Mouse (Mus musculus) forebrain, postnatal 0 days (tissue): ENCODE results near the gene Hnrnpa0. TPM values are rescaled to one million over a fixed set of nuclear protein-coding genes. Genes with fewer than 3 reads are reported as not detected.

ENCODE experiments used
- ATAC-seq: fragments of 200-750 bp; cut with Nextera tagmentation; 2 replicates; pipeline ENCODE4 v1.8.0; 2017; ENCODE audit warnings: mild to moderate bottlenecking, moderate library complexity
- DNase-seq: peaks from one replicate; pipeline ENCODE4 v3.0.0-alpha.2; 2015
- H3K27ac ChIP-seq: fragments of 300-500 bp; sonication (generic); 2 replicates; pipeline ENCODE4 v1.5.1; 2014; ENCODE audit warnings: low read depth, mild to moderate bottlenecking, antibody characterized with exemption, low read length, moderate library complexity, mixed read lengths
- H3K27me3 ChIP-seq: fragments of 300-500 bp; sonication (generic); 2 replicates; pipeline ENCODE4 v1.6.1; 2014; ENCODE audit warnings: mild to moderate bottlenecking, low read length, mixed read lengths; ENCODE audit not compliant: insufficient read depth
- H3K36me3 ChIP-seq: fragments of 300-500 bp; sonication (generic); 2 replicates; pipeline ENCODE4 v1.6.1; 2014; ENCODE audit warnings: mild to moderate bottlenecking, moderate library complexity; ENCODE audit not compliant: insufficient read depth
- H3K4me1 ChIP-seq: fragments of 300-500 bp; sonication (generic); 2 replicates; pipeline ENCODE4 v1.6.1; 2014; ENCODE audit warnings: antibody characterized with exemption; ENCODE audit not compliant: insufficient read depth
- H3K4me2 ChIP-seq: fragments of 300-500 bp; sonication (generic); 2 replicates; pipeline ENCODE4 v1.6.1; 2014; ENCODE audit warnings: low read depth, mild to moderate bottlenecking, moderate library complexity
- H3K4me3 ChIP-seq: fragments of 300-500 bp; sonication (generic); 2 replicates; pipeline ENCODE4 v1.5.1; 2014; ENCODE audit warnings: low read depth, low read length, mixed read lengths
- H3K9ac ChIP-seq: fragments of 300-500 bp; sonication (generic); 2 replicates; pipeline ENCODE4 v1.6.1; 2014; ENCODE audit warnings: mild to moderate bottlenecking
- H3K9me3 ChIP-seq: fragments of 300-500 bp; sonication (generic); 2 replicates; pipeline ENCODE4 v1.6.1; 2016; ENCODE audit warnings: low read length
- CTCF ChIP-seq: sonication (generic); IDR thresholded peaks from 2 replicates; pipeline ENCODE4 v1.5.1; 2016; ENCODE audit warnings: antibody characterized with exemption, control low read depth, low read depth
- WGBS: fragments of 180-500 bp; shearing (Covaris S2); extraction: QIAGEN DNeasy Blood & Tissue Kit; methylation state at CpG from one replicate; pipeline ENCODE4 v1.1.7; 2014; 5-methylcytosine and 5-hydroxymethylcytosine counted together
- polyA plus RNA-seq: library from polyadenylated mRNA; unstranded; fragments of >200 nt; fragmentation: Nextera tagmentation; extraction: Ambion mirVana; gene quantifications from 2 replicates; pipeline ENCODE4 v1.2.1, GENCODE M21; 2015
- total RNA-seq: library from RNA; depleted of rRNA; stranded (reverse); fragments of >200 nt; gene quantifications from 2 replicates; pipeline ENCODE4 v1.2.3, GENCODE M21; 2014

The Hnrnpa0 gene
- total and polyA plus RNA-seq, 2 experiments from 2014 or later: 76.5 to 234 TPM

GRCm38 (mm10) chr13:58117318-58118017 is 10.9 kb downstream of the Hnrnpa0 start:
- peak; percentile 39 for DNase-seq

GRCm38 (mm10) chr13:58116801-58117200 is 11.6 kb downstream of the Hnrnpa0 start:
- H3K27me3 ChIP-seq: no peaks in the 10 kb centered on the region
- WGBS: 87% methylated on average over 2 of the region's 2 CpGs
- no peak overlapping the region for H3K9ac ChIP-seq
- DNase-seq: no peak
- H3K9me3 ChIP-seq: no peaks in the 10 kb centered on the region
- no peak overlapping the region for H3K27ac ChIP-seq
- no peak overlapping the region for H3K4me3 ChIP-seq
- no peak overlapping the region for H3K4me2 ChIP-seq
- no peak for TF ChIP-seq CTCF
- no peaks in the 10 kb centered on the region for H3K36me3 ChIP-seq
- no peak for ATAC-seq
- H3K4me1 ChIP-seq: peaks cover under 1% of the 10 kb centered on the region; the same call in 1 of the 2 replicates

More at GRCm38 (mm10) chr13:58117318-58118017, 10.9 kb downstream of the Hnrnpa0 start:
- no peaks in the 10 kb centered on the region for H3K27me3 ChIP-seq
- no peaks in the 10 kb centered on the region for H3K36me3 ChIP-seq
- no peaks in the 10 kb centered on the region for H3K4me1 ChIP-seq
- peak; percentile 62 for TF ChIP-seq CTCF
- no peak for ATAC-seq
- WGBS: 67% methylated on average over 8 of the region's 8 CpGs
- no peak overlapping the region for H3K4me2 ChIP-seq
- H3K4me3 ChIP-seq: no peak overlapping the region
- no peak overlapping the region for H3K9ac ChIP-seq
- no peak overlapping the region for H3K27ac ChIP-seq
- no peaks in the 10 kb centered on the region for H3K9me3 ChIP-seq

GRCm38 (mm10) chr13:58115227-58115626 is 13.1 kb downstream of the Hnrnpa0 start:
- no peak overlapping the region for H3K27ac ChIP-seq
- no peaks in the 10 kb centered on the region for H3K36me3 ChIP-seq
- H3K4me2 ChIP-seq: no peak overlapping the region
- no peaks in the 10 kb centered on the region for H3K9me3 ChIP-seq
- WGBS: 75% methylated on average over 13 of the region's 13 CpGs
- H3K4me1 ChIP-seq: peaks cover 3% of the 10 kb centered on the region; the same call in 1 of the 2 replicates
- DNase-seq: no peak
- no peak overlapping the region for H3K9ac ChIP-seq
- no peak overlapping the region for H3K4me3 ChIP-seq
- no peaks in the 10 kb centered on the region for H3K27me3 ChIP-seq
- TF ChIP-seq CTCF: no peak
- ATAC-seq: no peak

GRCm38 (mm10) chr13:58113061-58113900 is 15.1 kb downstream of the Hnrnpa0 start, which contains the start of gene Klhl3:
Klhl3 (minus strand) TSS chr13:58113592.
- DNase-seq: peak; percentile 84
- no peaks in the 10 kb centered on the region for H3K9me3 ChIP-seq
- TF ChIP-seq CTCF: peak; percentile 59
- WGBS: 2% methylated on average over 35 of the region's 35 CpGs
- H3K27ac ChIP-seq: peak within 1 kb of the TSS; percentile 92
- no peaks in the 10 kb centered on the region for H3K27me3 ChIP-seq
- no peaks in the 10 kb centered on the region for H3K36me3 ChIP-seq
- peak within 1 kb of the TSS; percentile 63 for H3K4me3 ChIP-seq
- peak within 1 kb of the TSS; percentile 75 for H3K9ac ChIP-seq
- peaks cover 7% of the 10 kb centered on the region for H3K4me1 ChIP-seq
- peak; percentile 90 for ATAC-seq
- H3K4me2 ChIP-seq: peak within 1 kb of the TSS; percentile 82

- 17% methylated on average over 11 of the region's 11 CpGs for WGBS
- no peak; the same call in 1 of the 2 replicates for ATAC-seq
Measured at GRCm38 (mm10) chr13:58112601-58113041, 15.7 kb downstream of the Hnrnpa0 start.

GRCm38 (mm10) chr13:58112191-58112590 is 16.2 kb downstream of the Hnrnpa0 start:
- TF ChIP-seq CTCF: no peak
- no peak for ATAC-seq
- H3K4me3 ChIP-seq: peak overlapping the region; percentile 63
- peaks cover 7% of the 10 kb centered on the region for H3K4me1 ChIP-seq
- H3K9ac ChIP-seq: peak overlapping the region; percentile 75
- no peaks in the 10 kb centered on the region for H3K36me3 ChIP-seq
- WGBS: 61% methylated on average over 10 of the region's 10 CpGs
- H3K27ac ChIP-seq: peak overlapping the region; percentile 92; the same call in 1 of the 2 replicates
- peak overlapping the region; percentile 82 for H3K4me2 ChIP-seq
- no peaks in the 10 kb centered on the region for H3K9me3 ChIP-seq
- no peak for DNase-seq
- H3K27me3 ChIP-seq: no peaks in the 10 kb centered on the region

More at GRCm38 (mm10) chr13:58112601-58113041, 15.7 kb downstream of the Hnrnpa0 start:
- peak overlapping the region; percentile 63 for H3K4me3 ChIP-seq
- peak overlapping the region; percentile 75 for H3K9ac ChIP-seq
- H3K4me1 ChIP-seq: peaks cover 7% of the 10 kb centered on the region
- no peaks in the 10 kb centered on the region for H3K27me3 ChIP-seq
- TF ChIP-seq CTCF: no peak
- no peaks in the 10 kb centered on the region for H3K36me3 ChIP-seq
- peak overlapping the region; percentile 82 for H3K4me2 ChIP-seq
- H3K9me3 ChIP-seq: no peaks in the 10 kb centered on the region
- DNase-seq: no peak
- peak overlapping the region; percentile 92 for H3K27ac ChIP-seq

GRCm38 (mm10) chr13:58111306-58111705 is 17.1 kb downstream of the Hnrnpa0 start:
- Histone ChIP-seq H3K4me1 (peaks cover 7% of the 10 kb centered on the region), H3K9ac (no peak overlapping the region), H3K4me2 (peak overlapping the region; percentile 82; the same call in 1 of the 2 replicates), H3K36me3 (no peaks in the 10 kb centered on the region), H3K9me3 (no peaks in the 10 kb centered on the region), H3K27me3 (no peaks in the 10 kb centered on the region), H3K27ac (no peak overlapping the region), H3K4me3 (no peak overlapping the region)
- WGBS: 93% methylated on average over 6 of the region's 6 CpGs
- ATAC-seq (no peak), DNase-seq (no peak)
- TF ChIP-seq CTCF: no peak
